8 mouse cellular contexts compared by ENCODE assay signal in genomic region chr19:47882151-47882881, GRCm38 (mm10). TPM values are rescaled to one million over a fixed set of nuclear protein-coding genes. Genes with fewer than 3 reads are reported as not detected.
DNase-seq lines count a peak whose midpoint lies in the region; ATAC-seq lines count a peak whose summit lies in the region.

No protein-coding gene starts in this region.

- no peak overlapping the region for H3K4me2 ChIP-seq in embryonic facial prominence, embryonic 11.5 days (ENCODE audit: low read depth, low read length)
- H3K4me2 ChIP-seq in kidney, embryonic 16.5 days (replicated peaks; ENCODE audit: low read depth, low read length) = no peak overlapping the region
- H3K4me2 ChIP-seq in liver, embryonic 11.5 days = no peak overlapping the region
- H3K4me2 ChIP-seq in stomach, embryonic 14.5 days (replicated peaks; ENCODE audit: low read depth, low read length) = no peak overlapping the region

- H3K27ac ChIP-seq in embryonic facial prominence, embryonic 11.5 days (replicated peaks; ENCODE audit: low read depth, low read length) = no peak overlapping the region
- H3K27ac ChIP-seq in kidney, embryonic 16.5 days (ENCODE audit: low read length) = no peak overlapping the region
- no peak overlapping the region for H3K27ac ChIP-seq in liver, embryonic 11.5 days (ENCODE audit: low read depth, low read length)
- H3K27ac ChIP-seq in stomach, embryonic 14.5 days (ENCODE audit: low read length) = no peak overlapping the region

- DNase-seq in A20 (ENCODE audit: low read depth, low spot score) = peak; percentile 88
- peak; percentile 84 for DNase-seq in adrenal gland, postnatal 25 days
- DNase-seq in embryonic facial prominence, embryonic 11.5 days (ENCODE audit: low spot score) = peak; percentile 90
- peak; percentile 81 for DNase-seq in heart, adult 8-10 months (ENCODE audit: low spot score)
- peak; percentile 83 for DNase-seq in liver, embryonic 11.5 days (ENCODE audit: low spot score)
- DNase-seq in neural tube, embryonic 10.5 days (ENCODE audit: extremely low spot score, low spot score) = peak; percentile 95

- H3K4me3 ChIP-seq in embryonic facial prominence, embryonic 11.5 days (ENCODE audit: low read depth, low read length) = no peak overlapping the region
- no peak overlapping the region for H3K4me3 ChIP-seq in kidney, embryonic 16.5 days (ENCODE audit: low read length)
- no peak overlapping the region for H3K4me3 ChIP-seq in liver, embryonic 11.5 days (ENCODE audit: low read depth, low read length)
- H3K4me3 ChIP-seq in stomach, embryonic 14.5 days (ENCODE audit: low read depth, low read length) = no peak overlapping the region

- no peak overlapping the region for H3K9ac ChIP-seq in embryonic facial prominence, embryonic 11.5 days (replicated peaks; ENCODE audit: low read length)
- H3K9ac ChIP-seq in kidney, embryonic 16.5 days (replicated peaks; ENCODE audit: low read length) = no peak overlapping the region
- no peak overlapping the region for H3K9ac ChIP-seq in liver, embryonic 11.5 days (ENCODE audit: low read depth, low read length)
- no peak overlapping the region for H3K9ac ChIP-seq in stomach, embryonic 14.5 days (replicated peaks; ENCODE audit: low read depth, low read length)

- WGBS in embryonic facial prominence, embryonic 11.5 days = 27% methylated on average over 11 of the region's 11 CpGs
- WGBS in kidney, embryonic 16.5 days = 27% methylated on average over 11 of the region's 11 CpGs
- WGBS in liver, embryonic 11.5 days = 21% methylated on average over 11 of the region's 11 CpGs
- 24% methylated on average over 11 of the region's 11 CpGs for WGBS in stomach, embryonic 14.5 days

- ATAC-seq in embryonic facial prominence, embryonic 11.5 days (replicated peaks; ENCODE audit: insufficient number of reproducible peaks, low FRiP score, low TSS enrichment, low read depth) = peak; percentile 49; the same call in 1 of the 2 replicates
- ATAC-seq in kidney, embryonic 16.5 days (ENCODE audit: low FRiP score, low TSS enrichment) = peak; percentile 70
- peak; percentile 70; the same call in 1 of the 2 replicates for ATAC-seq in liver, embryonic 11.5 days (replicated peaks; ENCODE audit: low FRiP score)
- ATAC-seq in stomach, embryonic 14.5 days (ENCODE audit: insufficient number of reproducible peaks, insufficient read depth, low FRiP score, low read depth) = peak; percentile 62; the same call in 1 of the 2 replicates

- H3K27me3 ChIP-seq in embryonic facial prominence, embryonic 11.5 days (ENCODE audit: control insufficient read depth, insufficient read depth, low read length) = no peaks in the 10 kb centered on the region
- no peaks in the 10 kb centered on the region for H3K27me3 ChIP-seq in kidney, embryonic 16.5 days (ENCODE audit: insufficient read depth, low read length)
- H3K27me3 ChIP-seq in liver, embryonic 11.5 days (replicated peaks; ENCODE audit: control insufficient read depth, insufficient read depth, low read length) = no peaks in the 10 kb centered on the region
- no peaks in the 10 kb centered on the region for H3K27me3 ChIP-seq in stomach, embryonic 14.5 days (ENCODE audit: control insufficient read depth, insufficient read depth, low read length)

- H3K9me3 ChIP-seq in embryonic facial prominence, embryonic 11.5 days (replicated peaks; ENCODE audit: control insufficient read depth, low read length) = no peaks in the 10 kb centered on the region
- no peaks in the 10 kb centered on the region for H3K9me3 ChIP-seq in kidney, embryonic 16.5 days (ENCODE audit: low read length)
- H3K9me3 ChIP-seq in liver, embryonic 11.5 days (ENCODE audit: control insufficient read depth, low read length) = no peaks in the 10 kb centered on the region
- H3K9me3 ChIP-seq in stomach, embryonic 14.5 days (ENCODE audit: control insufficient read depth, low read depth, low read length) = no peaks in the 10 kb centered on the region

- no peaks in the 10 kb centered on the region for H3K36me3 ChIP-seq in embryonic facial prominence, embryonic 11.5 days (replicated peaks; ENCODE audit: control insufficient read depth, insufficient read depth, low read depth, low read length)
- no peaks in the 10 kb centered on the region for H3K36me3 ChIP-seq in kidney, embryonic 16.5 days (ENCODE audit: insufficient read depth, low read length)
- H3K36me3 ChIP-seq in liver, embryonic 11.5 days (ENCODE audit: control insufficient read depth, insufficient read depth, low read length) = no peaks in the 10 kb centered on the region
- no peaks in the 10 kb centered on the region for H3K36me3 ChIP-seq in stomach, embryonic 14.5 days (ENCODE audit: control insufficient read depth, insufficient read depth, low read length)

- no peaks in the 10 kb centered on the region; the same call in 1 of the 2 replicates for H3K4me1 ChIP-seq in embryonic facial prominence, embryonic 11.5 days (ENCODE audit: control insufficient read depth, insufficient read depth, low read length)
- peaks cover 25% of the 10 kb centered on the region for H3K4me1 ChIP-seq in kidney, embryonic 16.5 days (ENCODE audit: insufficient read depth, low read length)
- H3K4me1 ChIP-seq in liver, embryonic 11.5 days (replicated peaks; ENCODE audit: control insufficient read depth, insufficient read depth, low read length) = no peaks in the 10 kb centered on the region; the same call in 1 of the 2 replicates
- peaks cover 7% of the 10 kb centered on the region; the same call in 1 of the 2 replicates for H3K4me1 ChIP-seq in stomach, embryonic 14.5 days (ENCODE audit: control insufficient read depth, insufficient read depth, low read length)

RNA-seq across cellular contexts. Expression of gene Gsto2, which starts 17.0 kb away (rescaled TPM):
- 1.4 and 2.9 TPM in 2 replicates for total RNA-seq in adrenal gland, postnatal 25 days (2021)
- 0.77 and 1.3 TPM in 2 replicates for polyA plus RNA-seq in embryonic facial prominence, embryonic 11.5 days (2014; fragmentation: Nextera tagmentation; extraction: Ambion mirVana)
- total RNA-seq in heart, adult 8-10 months (2022) = 1 to 10 TPM; 2.3 to 3.5 (median 2.5) TPM
- 1.1 and 1.4 TPM in 2 replicates for polyA plus RNA-seq in kidney, embryonic 16.5 days (2015; fragmentation: Nextera tagmentation; extraction: Ambion mirVana)
- 0.55 and 0.67 TPM in 2 replicates for polyA plus RNA-seq in liver, embryonic 11.5 days (2014; fragmentation: Nextera tagmentation; extraction: Ambion mirVana)
- 1.1 and 1.5 TPM in 2 replicates for polyA plus RNA-seq in stomach, embryonic 14.5 days (2014; fragmentation: Nextera tagmentation; extraction: Ambion mirVana)

RNA-seq across cellular contexts. Expression of gene Gsto1, which starts 27.5 kb away (rescaled TPM):
- 143 and 204 TPM in 2 replicates for total RNA-seq in adrenal gland, postnatal 25 days (2021)
- 183 and 196 TPM in 2 replicates for polyA plus RNA-seq in embryonic facial prominence, embryonic 11.5 days (2014; fragmentation: Nextera tagmentation; extraction: Ambion mirVana)
- total RNA-seq in heart, adult 8-10 months (2022) = 100 to 1,000 TPM; 186 to 266 (median 222) TPM
- polyA plus RNA-seq in kidney, embryonic 16.5 days (2015; fragmentation: Nextera tagmentation; extraction: Ambion mirVana) = 130 and 134 TPM in 2 replicates
- polyA plus RNA-seq in liver, embryonic 11.5 days (2014; fragmentation: Nextera tagmentation; extraction: Ambion mirVana) = 183 and 195 TPM in 2 replicates
- 482 and 525 TPM in 2 replicates for polyA plus RNA-seq in stomach, embryonic 14.5 days (2014; fragmentation: Nextera tagmentation; extraction: Ambion mirVana)

RNA-seq across cellular contexts. Expression of gene Cfap43, which starts 36.8 kb away (rescaled TPM):
- not detected in 2 replicates for total RNA-seq in adrenal gland, postnatal 25 days (2021)
- 0.06 TPM in 1 of 2 replicates, not detected in the other for polyA plus RNA-seq in embryonic facial prominence, embryonic 11.5 days (2014; fragmentation: Nextera tagmentation; extraction: Ambion mirVana)
- total RNA-seq in heart, adult 8-10 months (2022) = under 1 TPM in 3 of 4 experiments, not detected in 1; 0.08 to 0.23 (median 0.22) TPM
- polyA plus RNA-seq in kidney, embryonic 16.5 days (2015; fragmentation: Nextera tagmentation; extraction: Ambion mirVana) = 0.04 and 0.05 TPM in 2 replicates
- 0.04 TPM in 1 of 2 replicates, not detected in the other for polyA plus RNA-seq in liver, embryonic 11.5 days (2014; fragmentation: Nextera tagmentation; extraction: Ambion mirVana)
- 0.21 and 0.97 TPM in 2 replicates for polyA plus RNA-seq in stomach, embryonic 14.5 days (2014; fragmentation: Nextera tagmentation; extraction: Ambion mirVana)

RNA-seq across cellular contexts. Expression of gene Itprip, which starts 36.8 kb away (rescaled TPM):
- 11.8 and 17.0 TPM in 2 replicates for total RNA-seq in adrenal gland, postnatal 25 days (2021)
- polyA plus RNA-seq in embryonic facial prominence, embryonic 11.5 days (2014; fragmentation: Nextera tagmentation; extraction: Ambion mirVana) = 10.4 and 12.3 TPM in 2 replicates
- total RNA-seq in heart, adult 8-10 months (2022) = 10 to 100 TPM in 2 of 4 experiments, 1 to 10 TPM in 2; 8.1 to 15.4 (median 11.5) TPM
- 20.5 and 21.0 TPM in 2 replicates for polyA plus RNA-seq in kidney, embryonic 16.5 days (2015; fragmentation: Nextera tagmentation; extraction: Ambion mirVana)
- 9.2 and 9.8 TPM in 2 replicates for polyA plus RNA-seq in liver, embryonic 11.5 days (2014; fragmentation: Nextera tagmentation; extraction: Ambion mirVana)
- polyA plus RNA-seq in stomach, embryonic 14.5 days (2014; fragmentation: Nextera tagmentation; extraction: Ambion mirVana) = 9.3 and 11.0 TPM in 2 replicates

RNA-seq across cellular contexts. Expression of gene Cfap58, which starts 55.2 kb away (rescaled TPM):
- total RNA-seq in adrenal gland, postnatal 25 days (2021) = not detected in 2 replicates
- 0.10 TPM in 1 of 2 replicates, not detected in the other for polyA plus RNA-seq in embryonic facial prominence, embryonic 11.5 days (2014; fragmentation: Nextera tagmentation; extraction: Ambion mirVana)
- total RNA-seq in heart, adult 8-10 months (2022) = 1 to 10 TPM; 1.2 to 2.9 (median 1.9) TPM
- polyA plus RNA-seq in kidney, embryonic 16.5 days (2015; fragmentation: Nextera tagmentation; extraction: Ambion mirVana) = 0.06 TPM in 2 replicates
- 0.04 TPM in 1 of 2 replicates, not detected in the other for polyA plus RNA-seq in liver, embryonic 11.5 days (2014; fragmentation: Nextera tagmentation; extraction: Ambion mirVana)
- not detected in 2 replicates for polyA plus RNA-seq in stomach, embryonic 14.5 days (2014; fragmentation: Nextera tagmentation; extraction: Ambion mirVana)
